Mouse (Mus musculus) hindbrain, embryonic 11.5 days (tissue): ENCODE measurements at regions not wholly inside any gene's neighbourhood (a gene's known extent, or its start where the extent isn't known, plus 50 kb on each side); places are given as distances from the start of the nearest gene placed in this dataset.

Experiments used
- ATAC-seq: fragments of 200-750 bp; cut with Nextera tagmentation; 2 replicates; pipeline ENCODE4 v1.8.0; 2017; ENCODE audit warnings: mild to moderate bottlenecking, moderate TSS enrichment, moderate library complexity; ENCODE audit not compliant: low FRiP score
- DNase-seq: peaks from one replicate; pipeline ENCODE4 v3.0.0-alpha.2; 2015; ENCODE audit warnings: low spot score
- H3K27ac ChIP-seq: fragments of 300-500 bp; sonication (generic); 2 replicates; pipeline ENCODE4 v1.5.1; 2014; ENCODE audit warnings: mild to moderate bottlenecking, low read depth, low read length
- H3K27me3 ChIP-seq: fragments of 300-500 bp; sonication (generic); 2 replicates; pipeline ENCODE4 v1.6.1; 2014; ENCODE audit warnings: mild to moderate bottlenecking, low read length, moderate library complexity, mixed read lengths; ENCODE audit not compliant: control insufficient read depth, insufficient read depth
- H3K36me3 ChIP-seq: fragments of 300-500 bp; sonication (generic); 2 replicates; pipeline ENCODE4 v1.6.1; 2014; ENCODE audit warnings: mild to moderate bottlenecking, low read length, moderate library complexity, mixed read lengths; ENCODE audit not compliant: control insufficient read depth, insufficient read depth
- H3K4me1 ChIP-seq: fragments of 300-500 bp; sonication (generic); replicated peaks from 2 replicates; pipeline ENCODE4 v1.6.1; 2014; ENCODE audit warnings: low read length, mixed read lengths; ENCODE audit not compliant: control insufficient read depth, insufficient read depth
- H3K4me2 ChIP-seq: fragments of 300-500 bp; sonication (generic); replicated peaks from 2 replicates; pipeline ENCODE4 v1.6.1; 2014; ENCODE audit warnings: mild to moderate bottlenecking, low read depth, low read length
- H3K4me3 ChIP-seq: fragments of 300-500 bp; sonication (generic); 2 replicates; pipeline ENCODE4 v1.5.1; 2014; ENCODE audit warnings: low read depth, low read length
- H3K9ac ChIP-seq: fragments of 300-500 bp; sonication (generic); 2 replicates; pipeline ENCODE4 v1.6.1; 2014; ENCODE audit warnings: low read depth, low read length
- H3K9me3 ChIP-seq: fragments of 300-500 bp; sonication (generic); 2 replicates; pipeline ENCODE4 v1.6.1; 2016; ENCODE audit warnings: low read length; ENCODE audit not compliant: control insufficient read depth
- WGBS: fragments of 180-500 bp; shearing (Covaris S2); extraction: QIAGEN DNeasy Blood & Tissue Kit; methylation state at CpG from one replicate; pipeline ENCODE4 v1.1.7; 2014; 5-methylcytosine and 5-hydroxymethylcytosine counted together

- no peak overlapping the region for H3K27ac ChIP-seq
- 64% methylated on average over 4 of the region's 4 CpGs for WGBS
- no peaks in the 10 kb centered on the region for H3K4me1 ChIP-seq
- no peak overlapping the region for H3K9ac ChIP-seq
- no peaks in the 10 kb centered on the region for H3K9me3 ChIP-seq
- H3K4me3 ChIP-seq: no peak overlapping the region
- peak; percentile 45; the same call in 1 of the 2 replicates for ATAC-seq
- no peaks in the 10 kb centered on the region for H3K27me3 ChIP-seq
- H3K4me2 ChIP-seq: no peak overlapping the region
- H3K36me3 ChIP-seq: no peaks in the 10 kb centered on the region
- DNase-seq: no peak
These were observed 188.1 kb upstream of the Tox3 start for GRCm38 (mm10) chr8:90536196-90536640.

- no peaks in the 10 kb centered on the region for H3K36me3 ChIP-seq
- H3K4me1 ChIP-seq: no peaks in the 10 kb centered on the region
- no peaks in the 10 kb centered on the region for H3K27me3 ChIP-seq
- ATAC-seq: no peak
- no peak overlapping the region for H3K27ac ChIP-seq
- no peaks in the 10 kb centered on the region for H3K9me3 ChIP-seq
- DNase-seq: no peak
- H3K4me3 ChIP-seq: no peak overlapping the region
- no peak overlapping the region for H3K9ac ChIP-seq
- WGBS: 76% methylated on average over 8 of the region's 8 CpGs
- no peak overlapping the region for H3K4me2 ChIP-seq
These were observed 187.5 kb upstream of the Tox3 start for GRCm38 (mm10) chr8:90535515-90536156.

DNA sequence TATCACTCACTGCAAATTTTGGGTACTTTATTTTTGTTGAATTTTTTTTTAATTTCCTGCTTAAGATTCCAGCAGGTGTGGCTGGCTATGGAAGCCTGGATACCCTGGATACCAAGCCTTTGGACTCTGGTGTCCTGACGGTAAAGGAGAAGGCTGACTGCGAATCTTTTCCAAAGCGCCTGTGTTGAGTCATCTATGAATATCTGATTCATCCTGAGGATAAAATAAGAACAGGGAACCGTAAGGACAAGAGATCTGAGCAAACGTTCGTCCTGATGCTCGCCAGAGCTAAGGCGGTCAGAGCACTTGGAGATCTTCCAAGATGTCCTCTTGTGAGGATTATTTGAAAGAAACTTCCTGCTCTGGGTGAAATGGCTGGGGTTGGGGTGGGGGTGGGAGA lies 173.2 kb upstream of the Tox3 start:
- H3K9ac ChIP-seq: no peak overlapping the region
- no peak for ATAC-seq
- H3K36me3 ChIP-seq: no peaks in the 10 kb centered on the region
- 97% methylated on average over 8 of the region's 8 CpGs for WGBS
- no peak overlapping the region for H3K4me2 ChIP-seq
- no peak for DNase-seq
- H3K9me3 ChIP-seq: no peaks in the 10 kb centered on the region
- H3K4me3 ChIP-seq: no peak overlapping the region
- H3K27me3 ChIP-seq: no peaks in the 10 kb centered on the region
- H3K27ac ChIP-seq: no peak overlapping the region
- no peaks in the 10 kb centered on the region; the same call in 1 of the 2 replicates for H3K4me1 ChIP-seq

- Histone ChIP-seq H3K4me3 (no peak overlapping the region), H3K4me2 (no peak overlapping the region), H3K27ac (no peak overlapping the region), H3K9me3 (no peaks in the 10 kb centered on the region), H3K36me3 (no peaks in the 10 kb centered on the region), H3K4me1 (no peaks in the 10 kb centered on the region; the same call in 1 of the 2 replicates), H3K27me3 (no peaks in the 10 kb centered on the region), H3K9ac (no peak overlapping the region)
- 22% methylated on average over 4 of the region's 4 CpGs for WGBS
- ATAC-seq (peak; percentile 73), DNase-seq (peak; percentile 57)
These were observed 172.0 kb upstream of the Tox3 start for GRCm38 (mm10) chr8:90520186-90520585.

GRCm38 (mm10) chr8:90519567-90519966 lies 171.4 kb upstream of the Tox3 start:
- no peak for ATAC-seq

DNA sequence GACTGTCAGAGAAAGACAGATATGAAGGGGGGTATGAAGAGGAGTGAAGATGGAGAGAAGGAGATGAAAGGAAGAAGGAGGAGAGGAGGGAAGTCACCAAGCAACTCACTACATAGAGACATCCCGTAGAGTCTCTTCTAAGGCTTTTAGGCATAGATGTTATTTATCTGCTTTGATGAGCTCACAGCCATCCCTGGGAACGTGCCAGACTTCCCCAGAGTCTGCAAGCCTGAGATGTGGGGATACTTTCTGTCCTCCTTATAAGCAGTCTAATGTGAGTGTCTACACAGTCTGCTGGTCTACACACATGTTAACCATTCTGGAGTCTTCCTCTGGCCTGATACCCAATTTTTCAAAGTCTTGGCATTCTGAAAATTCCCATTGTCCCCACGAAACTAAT lies 166.0 kb upstream of the Tox3 start:
- Histone ChIP-seq H3K4me2 (no peak overlapping the region), H3K4me3 (no peak overlapping the region), H3K9ac (no peak overlapping the region), H3K27me3 (no peaks in the 10 kb centered on the region), H3K4me1 (no peaks in the 10 kb centered on the region), H3K36me3 (no peaks in the 10 kb centered on the region), H3K27ac (no peak overlapping the region), H3K9me3 (no peaks in the 10 kb centered on the region)
- WGBS: 81% methylated on average over 3 of the region's 3 CpGs
- ATAC-seq: no peak
- no peak for DNase-seq

More at GRCm38 (mm10) chr8:90519567-90519966, 171.4 kb upstream of the Tox3 start:
- 70% methylated on average over 6 of the region's 6 CpGs for WGBS
- H3K36me3 ChIP-seq: no peaks in the 10 kb centered on the region
- H3K4me2 ChIP-seq: no peak overlapping the region
- H3K27ac ChIP-seq: no peak overlapping the region
- no peaks in the 10 kb centered on the region for H3K27me3 ChIP-seq
- no peaks in the 10 kb centered on the region; the same call in 1 of the 2 replicates for H3K4me1 ChIP-seq
- DNase-seq: no peak
- H3K9me3 ChIP-seq: no peaks in the 10 kb centered on the region
- H3K9ac ChIP-seq: no peak overlapping the region
- H3K4me3 ChIP-seq: no peak overlapping the region

GRCm38 (mm10) chr8:90513601-90514000 lies 165.5 kb upstream of the Tox3 start:
- H3K4me2 ChIP-seq: no peak overlapping the region
- DNase-seq: no peak
- H3K27ac ChIP-seq: no peak overlapping the region
- no peaks in the 10 kb centered on the region for H3K27me3 ChIP-seq
- no peak for ATAC-seq
- WGBS: 92% methylated on average over 4 of the region's 4 CpGs
- no peak overlapping the region for H3K9ac ChIP-seq
- no peak overlapping the region for H3K4me3 ChIP-seq
- no peaks in the 10 kb centered on the region for H3K36me3 ChIP-seq
- H3K9me3 ChIP-seq: no peaks in the 10 kb centered on the region
- H3K4me1 ChIP-seq: no peaks in the 10 kb centered on the region

GRCm38 (mm10) chr8:90513102-90513501 lies 165.0 kb upstream of the Tox3 start:
- H3K36me3 ChIP-seq: no peaks in the 10 kb centered on the region
- no peaks in the 10 kb centered on the region for H3K9me3 ChIP-seq
- H3K27ac ChIP-seq: no peak overlapping the region
- no peak for ATAC-seq
- no peak overlapping the region for H3K9ac ChIP-seq
- WGBS: 76% methylated on average over 8 of the region's 8 CpGs
- H3K4me2 ChIP-seq: no peak overlapping the region
- H3K4me1 ChIP-seq: no peaks in the 10 kb centered on the region
- H3K27me3 ChIP-seq: no peaks in the 10 kb centered on the region
- H3K4me3 ChIP-seq: no peak overlapping the region
- DNase-seq: no peak

- H3K4me2 ChIP-seq: no peak overlapping the region
- WGBS: 43% methylated on average over 2 of the region's 2 CpGs
- no peak overlapping the region for H3K4me3 ChIP-seq
- no peak overlapping the region for H3K9ac ChIP-seq
- no peaks in the 10 kb centered on the region for H3K36me3 ChIP-seq
- ATAC-seq (no peak), DNase-seq (no peak)
- no peaks in the 10 kb centered on the region for H3K9me3 ChIP-seq
- H3K4me1 ChIP-seq: no peaks in the 10 kb centered on the region
- H3K27me3 ChIP-seq: no peaks in the 10 kb centered on the region
- peak overlapping the region; percentile 37; the same call in 1 of the 2 replicates for H3K27ac ChIP-seq
These were observed 164.5 kb upstream of the Tox3 start for GRCm38 (mm10) chr8:90512594-90512993.
